Mouse (Mus musculus) embryonic facial prominence, embryonic 10.5 days (tissue): ENCODE measurements around the gene Wnk2. TPM values are rescaled to one million over a fixed set of nuclear protein-coding genes. Genes with fewer than 3 reads are reported as not detected.

Experiments
- DNase-seq: peaks from one replicate; pipeline ENCODE4 v3.0.0-alpha.2; 2017; ENCODE audit warnings: low spot score
- H3K27ac ChIP-seq: fragments of 300-500 bp; sonication (generic); replicated peaks from 2 replicates; pipeline ENCODE4 v1.5.1; 2016; ENCODE audit warnings: mild to moderate bottlenecking
- H3K27me3 ChIP-seq: fragments of 300-500 bp; sonication (generic); replicated peaks from 2 replicates; pipeline ENCODE4 v1.6.1; 2016; ENCODE audit warnings: low read depth, mild to moderate bottlenecking; ENCODE audit not compliant: poor library complexity, severe bottlenecking
- H3K36me3 ChIP-seq: fragments of 300-500 bp; sonication (generic); replicated peaks from 2 replicates; pipeline ENCODE4 v1.6.1; 2016; ENCODE audit warnings: mild to moderate bottlenecking, moderate library complexity
- H3K4me1 ChIP-seq: fragments of 300-500 bp; sonication (generic); 2 replicates; pipeline ENCODE4 v1.6.1; 2016
- H3K4me3 ChIP-seq: fragments of 300-500 bp; sonication (generic); 2 replicates; pipeline ENCODE4 v1.5.1; 2016; ENCODE audit warnings: mild to moderate bottlenecking, moderate library complexity
- H3K9me3 ChIP-seq: fragments of 300-500 bp; sonication (generic); 2 replicates; pipeline ENCODE4 v1.6.1; 2016; ENCODE audit warnings: mild to moderate bottlenecking
- WGBS: fragments of 180-500 bp; shearing (Covaris S2); methylation state at CpG from one replicate; pipeline ENCODE4 v1.1.7; 2016; 5-methylcytosine and 5-hydroxymethylcytosine counted together
- polyA plus RNA-seq: library from polyadenylated mRNA; unstranded; fragments of >200 nt; fragmentation: Nextera tagmentation; extraction: Ambion mirVana; gene quantifications from 2 replicates; pipeline ENCODE4 v1.2.1, GENCODE M21; 2016

The Wnk2 gene
- polyA plus RNA-seq, 1 experiment from 2014 or later = 2.8 TPM

DNA sequence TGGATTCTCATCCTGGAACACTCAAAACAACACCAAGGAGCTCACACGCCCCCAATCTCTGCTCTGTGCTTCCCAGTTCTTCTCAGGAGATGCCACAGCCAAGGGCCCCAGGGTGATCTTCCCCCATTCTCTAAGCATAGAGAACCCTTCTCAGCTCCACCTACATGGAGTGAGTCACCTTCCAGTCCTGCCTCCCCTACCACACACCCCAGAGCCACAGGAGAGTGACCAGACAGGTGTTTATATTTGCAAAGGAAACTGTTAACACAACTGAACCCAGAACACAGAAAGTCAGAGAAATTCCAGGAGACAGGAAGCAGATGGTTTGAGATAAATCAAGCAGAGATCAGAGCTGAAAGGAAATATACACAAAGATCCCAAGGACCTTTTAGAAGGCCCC, 43.9 kb downstream of the Wnk2 start:
- Histone ChIP-seq H3K27ac (no peak overlapping the region), H3K4me3 (no peak overlapping the region), H3K9me3 (peaks cover 3% of the 10 kb centered on the region; the same call in 1 of the 2 replicates), H3K27me3 (no peaks in the 10 kb centered on the region), H3K4me1 (peaks cover 12% of the 10 kb centered on the region; the same call in 1 of the 2 replicates), H3K36me3 (peaks cover 15% of the 10 kb centered on the region; the same call in 1 of the 2 replicates)
- DNase-seq = no peak
- 78% methylated on average over 1 of the region's 1 CpGs for WGBS

DNA sequence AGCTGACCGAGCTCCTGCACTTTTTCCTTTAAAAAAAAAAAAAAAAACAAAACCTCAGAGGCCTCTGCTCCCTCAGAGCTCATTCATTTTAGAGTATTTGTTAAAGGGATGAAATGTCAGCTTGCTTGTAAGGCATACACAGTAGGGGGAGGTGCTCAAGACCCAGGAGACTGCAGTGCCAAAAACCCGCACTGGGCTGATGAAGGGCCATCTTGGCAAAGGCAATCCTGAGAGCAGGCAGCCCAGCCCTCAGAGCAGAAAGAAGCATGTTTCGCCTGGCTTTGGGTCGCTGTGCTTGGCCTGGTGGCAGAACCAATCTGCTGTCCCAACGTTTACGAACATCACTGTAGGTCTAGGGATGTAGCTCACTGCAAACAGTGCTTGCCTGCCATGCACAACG, 44.6 kb downstream of the Wnk2 start:
- H3K27me3 ChIP-seq = no peaks in the 10 kb centered on the region
- no peak for DNase-seq
- peaks cover 15% of the 10 kb centered on the region; the same call in 1 of the 2 replicates for H3K36me3 ChIP-seq
- 85% methylated on average over 7 of the region's 7 CpGs for WGBS
- no peak overlapping the region for H3K27ac ChIP-seq
- H3K4me3 ChIP-seq = no peak overlapping the region
- H3K4me1 ChIP-seq = peaks cover 12% of the 10 kb centered on the region; the same call in 1 of the 2 replicates
- peaks cover 3% of the 10 kb centered on the region; the same call in 1 of the 2 replicates for H3K9me3 ChIP-seq

DNA sequence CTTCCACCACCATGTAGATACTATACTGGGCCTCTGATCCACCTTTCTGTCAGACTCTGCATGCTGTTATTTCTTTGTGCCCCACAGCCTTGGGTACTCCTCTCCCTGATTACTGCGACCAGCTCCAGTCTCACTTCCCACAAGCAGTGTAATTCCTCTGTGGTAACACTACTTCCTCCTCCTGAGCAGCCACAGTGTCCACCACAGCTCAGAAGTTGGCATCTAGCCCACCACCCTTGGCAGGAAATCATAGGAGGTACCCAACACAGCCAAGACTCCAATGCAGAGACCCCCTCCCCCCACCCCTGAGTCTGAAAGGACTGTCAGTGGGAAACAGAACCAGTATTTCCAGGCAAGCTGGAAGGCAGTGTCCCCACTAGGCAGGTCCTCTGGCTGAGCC, 47.4 kb downstream of the Wnk2 start:
- peaks cover 12% of the 10 kb centered on the region; the same call in 1 of the 2 replicates for H3K4me1 ChIP-seq
- peaks cover 12% of the 10 kb centered on the region; the same call in 1 of the 2 replicates for H3K36me3 ChIP-seq
- H3K27ac ChIP-seq = no peak overlapping the region
- H3K4me3 ChIP-seq = no peak overlapping the region
- 76% methylated on average over 1 of the region's 1 CpGs for whole genome bisulfite sequencing
- H3K9me3 ChIP-seq = no peaks in the 10 kb centered on the region
- no peaks in the 10 kb centered on the region for H3K27me3 ChIP-seq
- no peak for DNase-seq

DNA sequence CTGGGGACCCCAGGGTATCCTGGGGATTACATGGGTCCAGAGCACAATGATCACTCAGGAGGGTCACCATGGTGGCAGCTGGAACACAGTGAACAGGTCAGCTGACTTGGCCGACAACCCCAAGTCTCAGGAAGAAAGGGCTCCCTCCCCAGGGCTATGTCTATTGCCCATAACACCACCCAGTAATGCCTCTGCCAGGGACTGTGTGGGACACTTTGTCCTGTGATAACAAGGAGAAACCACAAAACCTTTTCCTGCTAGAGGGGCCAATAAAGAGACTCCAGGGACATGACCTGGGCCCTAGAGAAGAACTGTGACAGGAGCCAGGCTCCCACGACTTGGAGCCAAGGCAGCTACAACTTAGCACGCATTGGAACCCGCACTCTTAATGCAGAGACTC, 51.0 kb downstream of the Wnk2 start:
- Histone ChIP-seq H3K27me3 (no peaks in the 10 kb centered on the region), H3K27ac (no peak overlapping the region), H3K36me3 (peaks cover 38% of the 10 kb centered on the region), H3K9me3 (no peaks in the 10 kb centered on the region), H3K4me1 (0 out of 2 replicates have a peak, but pooled peaks cover 2% of the 10 kb centered on the region), H3K4me3 (no peak overlapping the region)
- DNase-seq = no peak
- WGBS = 78% methylated on average over 4 of the region's 4 CpGs

DNA sequence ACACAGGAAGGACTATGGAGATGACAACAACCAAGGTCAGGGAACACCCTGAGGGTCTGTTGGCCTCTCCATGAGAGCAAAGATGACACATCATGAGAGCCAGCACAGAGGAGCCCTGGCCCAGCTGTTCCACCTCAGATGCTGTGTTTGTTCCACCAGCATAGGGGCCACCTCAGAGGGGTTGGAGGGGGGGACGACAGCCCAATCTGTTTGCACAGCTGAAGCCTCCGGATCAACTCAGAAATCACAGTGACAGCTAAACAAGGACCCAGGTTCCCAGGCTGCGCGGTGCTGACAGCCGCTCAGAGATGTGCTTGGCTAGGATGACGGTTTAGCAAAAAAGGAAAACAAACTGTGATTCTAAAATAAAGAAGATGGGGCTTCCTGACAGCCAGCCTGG, 53.1 kb downstream of the Wnk2 start:
- 79% methylated on average over 6 of the region's 6 CpGs for WGBS
- Histone ChIP-seq H3K27me3 (no peaks in the 10 kb centered on the region), H3K36me3 (peaks cover 46% of the 10 kb centered on the region), H3K4me3 (no peak overlapping the region), H3K27ac (no peak overlapping the region), H3K9me3 (no peaks in the 10 kb centered on the region), H3K4me1 (0 out of 2 replicates have a peak, but pooled peaks cover 2% of the 10 kb centered on the region)
- DNase-seq = no peak

DNA sequence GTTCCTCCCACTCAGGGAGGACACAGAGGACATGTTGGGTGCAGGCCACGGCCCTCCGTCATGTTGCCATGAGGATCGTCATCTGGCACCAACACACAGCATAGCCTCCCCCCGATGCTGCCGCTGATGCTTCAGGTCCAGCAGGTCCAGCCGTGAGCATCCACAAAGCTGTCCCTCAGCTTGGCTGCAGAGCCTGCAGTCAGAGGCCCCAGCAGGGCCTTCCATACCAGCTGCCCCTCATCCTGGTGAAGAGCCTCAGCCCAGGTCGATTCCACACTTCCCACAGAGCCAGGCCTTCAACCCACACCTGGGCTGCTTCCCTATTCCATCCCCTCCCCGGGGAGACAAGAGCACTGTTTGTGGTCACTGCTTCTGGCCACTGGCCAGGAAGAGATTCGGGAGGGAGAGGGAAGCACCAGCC, 54.3 kb downstream of the Wnk2 start:
- 78% methylated on average over 9 of the region's 9 CpGs for WGBS
- Histone ChIP-seq H3K27ac (no peak overlapping the region), H3K27me3 (no peaks in the 10 kb centered on the region), H3K9me3 (no peaks in the 10 kb centered on the region), H3K4me1 (0 out of 2 replicates have a peak, but pooled peaks cover 2% of the 10 kb centered on the region), H3K36me3 (peaks cover 49% of the 10 kb centered on the region), H3K4me3 (no peak overlapping the region)
- DNase-seq = no peak

DNA sequence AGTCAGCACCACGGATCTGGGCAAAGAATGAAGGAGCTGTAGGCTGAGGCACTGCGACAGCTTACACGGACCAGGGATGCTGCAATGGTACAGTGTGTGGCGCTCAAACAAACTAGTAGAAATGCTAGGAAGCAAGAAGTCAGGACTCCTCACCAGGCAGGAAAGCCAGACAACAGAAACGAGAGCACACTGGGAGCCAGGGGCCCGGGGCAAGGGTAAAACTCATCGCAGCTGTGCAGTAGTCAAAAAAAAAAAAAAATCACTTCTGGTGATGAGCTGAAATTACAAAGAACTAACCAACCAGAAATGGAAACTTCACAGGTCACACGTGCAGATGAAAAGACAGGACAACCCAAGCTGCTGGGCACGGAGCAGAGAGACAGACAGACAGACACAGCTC, 55.2 kb downstream of the Wnk2 start:
- Histone ChIP-seq H3K4me3 (no peak overlapping the region), H3K27ac (no peak overlapping the region), H3K36me3 (peaks cover 49% of the 10 kb centered on the region), H3K4me1 (0 out of 2 replicates have a peak, but pooled peaks cover 2% of the 10 kb centered on the region), H3K27me3 (no peaks in the 10 kb centered on the region), H3K9me3 (no peaks in the 10 kb centered on the region)
- DNase-seq = no peak
- 82% methylated on average over 9 of the region's 9 CpGs for WGBS

DNA sequence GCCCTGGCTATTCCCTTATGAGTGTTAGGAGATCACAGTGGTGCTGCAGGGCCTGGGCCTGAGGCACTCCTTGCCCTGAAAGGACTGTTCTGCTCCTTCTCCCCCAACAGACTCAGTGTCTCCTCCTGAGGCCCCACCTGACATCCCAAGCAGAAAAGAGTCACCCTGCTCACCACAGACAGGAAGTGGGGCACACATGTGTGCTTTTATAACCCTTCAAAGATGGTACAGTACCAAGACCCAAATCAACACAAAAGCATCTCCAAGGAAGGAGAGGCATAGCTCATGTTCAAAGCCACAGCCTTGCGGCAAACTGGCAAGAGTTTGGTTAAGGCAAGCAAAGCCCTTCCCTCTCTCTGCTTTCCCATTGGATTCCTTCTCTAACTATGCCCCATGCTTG, 57.6 kb downstream of the Wnk2 start:
- Histone ChIP-seq H3K4me3 (no peak overlapping the region), H3K36me3 (peaks cover 43% of the 10 kb centered on the region), H3K9me3 (no peaks in the 10 kb centered on the region), H3K27me3 (no peaks in the 10 kb centered on the region), H3K27ac (no peak overlapping the region), H3K4me1 (0 out of 2 replicates have a peak, but pooled peaks cover 2% of the 10 kb centered on the region)
- DNase-seq = no peak
- WGBS = 100% methylated on average over 1 of the region's 1 CpGs

DNA sequence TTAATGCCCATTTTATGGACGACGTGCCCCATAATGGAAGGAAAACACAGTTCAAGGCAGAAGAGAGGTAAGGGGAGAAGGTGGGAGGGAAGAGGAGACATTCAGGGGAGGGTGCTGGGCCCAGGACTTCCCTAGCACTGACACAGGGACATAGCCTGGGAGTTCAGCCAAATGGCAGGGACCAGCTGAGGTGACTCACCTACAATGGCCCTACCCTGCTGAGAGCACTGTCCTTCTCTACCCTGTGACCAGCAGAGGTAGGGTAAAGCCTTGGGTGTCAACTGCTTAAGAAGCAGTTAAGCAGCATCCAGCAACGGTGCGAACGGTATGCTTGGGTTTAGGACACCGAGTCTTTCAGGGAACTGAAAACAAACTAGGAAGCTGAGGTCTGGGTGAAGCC, 58.9 kb downstream of the Wnk2 start:
- H3K4me1 ChIP-seq = peaks cover 7% of the 10 kb centered on the region; the same call in 1 of the 2 replicates
- WGBS = 93% methylated on average over 6 of the region's 6 CpGs
- H3K27ac ChIP-seq = no peak overlapping the region
- no peaks in the 10 kb centered on the region for H3K9me3 ChIP-seq
- DNase-seq = no peak
- no peak overlapping the region for H3K4me3 ChIP-seq
- no peaks in the 10 kb centered on the region for H3K27me3 ChIP-seq
- peaks cover 36% of the 10 kb centered on the region for H3K36me3 ChIP-seq

DNA sequence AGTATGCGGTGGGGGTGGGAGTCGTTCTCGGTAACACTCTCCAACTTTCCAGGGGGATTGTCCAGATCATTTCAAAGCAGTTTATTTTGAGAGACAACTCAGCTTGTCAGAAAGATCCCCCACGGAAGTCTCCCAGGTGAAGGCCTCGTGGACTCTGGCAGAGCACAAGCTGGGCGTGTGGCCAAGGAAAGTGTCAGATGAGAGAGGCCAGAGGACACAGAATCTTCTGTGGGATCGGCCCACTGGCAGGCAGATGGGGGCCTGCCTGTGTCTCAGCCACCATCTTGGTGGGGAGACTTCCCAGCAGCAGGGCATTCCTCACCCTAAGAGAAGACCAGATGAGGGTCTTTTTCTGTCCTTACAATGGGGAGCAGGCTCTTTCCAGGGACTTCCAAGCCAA, 60.4 kb downstream of the Wnk2 start:
- no peaks in the 10 kb centered on the region for H3K9me3 ChIP-seq
- 91% methylated on average over 7 of the region's 7 CpGs for WGBS
- no peaks in the 10 kb centered on the region for H3K27me3 ChIP-seq
- no peak for DNase-seq
- peaks cover 5% of the 10 kb centered on the region for H3K4me1 ChIP-seq
- no peak overlapping the region for H3K27ac ChIP-seq
- H3K36me3 ChIP-seq = peaks cover 27% of the 10 kb centered on the region
- no peak overlapping the region for H3K4me3 ChIP-seq

DNA sequence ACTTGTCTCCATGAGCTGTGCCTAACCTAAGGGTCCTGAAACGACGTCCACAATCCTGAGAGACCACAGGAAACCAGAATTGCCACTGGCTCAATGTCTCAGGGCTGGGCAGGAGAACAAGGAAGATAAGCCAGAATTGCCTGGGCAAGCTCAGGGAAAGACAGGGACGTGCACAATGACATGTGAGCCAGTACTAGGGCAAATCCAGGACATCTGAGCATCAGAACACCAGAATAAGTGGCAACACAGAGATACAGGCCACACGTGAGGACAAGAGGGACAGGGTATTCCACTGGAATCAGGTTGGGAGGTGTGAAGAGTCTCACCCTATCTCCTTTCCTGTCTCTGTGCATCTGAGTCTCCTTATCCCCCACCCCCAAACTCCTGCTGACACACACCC, 61.4 kb downstream of the Wnk2 start:
- no peak for DNase-seq
- Histone ChIP-seq H3K4me1 (peaks cover 5% of the 10 kb centered on the region), H3K4me3 (no peak overlapping the region), H3K27me3 (no peaks in the 10 kb centered on the region), H3K9me3 (no peaks in the 10 kb centered on the region), H3K36me3 (peaks cover 17% of the 10 kb centered on the region), H3K27ac (no peak overlapping the region; the same call in 1 of the 2 replicates)
- 83% methylated on average over 4 of the region's 4 CpGs for WGBS

DNA sequence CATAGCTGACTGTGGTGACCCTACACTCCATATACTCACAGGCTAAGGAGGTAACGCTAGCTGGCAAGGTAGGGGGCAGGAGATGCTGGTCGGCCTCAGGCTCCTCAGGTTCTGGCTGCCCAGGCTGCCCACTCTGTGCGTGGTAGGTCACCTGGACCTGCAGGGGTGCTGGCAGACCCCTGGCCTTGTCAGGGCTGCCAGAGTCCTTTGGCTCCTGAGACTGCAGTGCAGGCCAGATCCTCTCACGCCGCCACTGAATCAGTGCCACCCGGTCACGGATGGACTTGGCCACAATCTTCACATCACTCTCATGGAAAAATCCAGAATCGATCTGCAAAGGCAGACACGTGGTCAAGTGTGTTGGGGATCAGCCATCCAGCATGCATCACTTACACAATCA, 62.6 kb downstream of the Wnk2 start:
- 92% methylated on average over 9 of the region's 9 CpGs for WGBS
- peaks cover 9% of the 10 kb centered on the region for H3K36me3 ChIP-seq
- peaks cover 5% of the 10 kb centered on the region for H3K4me1 ChIP-seq
- no peak overlapping the region for H3K27ac ChIP-seq
- no peaks in the 10 kb centered on the region for H3K27me3 ChIP-seq
- no peak for DNase-seq
- H3K4me3 ChIP-seq = no peak overlapping the region
- no peaks in the 10 kb centered on the region for H3K9me3 ChIP-seq

DNA sequence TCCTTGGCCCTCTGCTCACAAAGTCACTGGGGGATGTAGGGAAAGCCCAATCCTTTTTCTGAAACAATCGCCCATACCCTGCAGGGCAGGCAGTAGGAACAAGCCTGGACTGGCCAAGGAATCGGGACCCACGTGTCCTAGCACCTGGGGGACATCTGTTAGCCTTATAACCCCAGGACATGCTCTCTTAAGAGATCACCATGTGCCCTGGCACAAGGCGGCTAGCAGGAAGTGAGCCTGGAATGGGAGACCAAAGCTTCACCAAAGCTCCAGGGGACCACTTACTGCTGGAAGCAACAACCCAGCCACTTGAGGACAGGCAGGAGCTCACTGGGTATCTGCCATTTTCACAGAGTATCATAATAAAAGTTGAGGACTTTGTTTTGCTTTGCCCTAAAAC, 63.0 kb downstream of the Wnk2 start:
- H3K36me3 ChIP-seq = peaks cover 5% of the 10 kb centered on the region; the same call in 1 of the 2 replicates
- no peak overlapping the region for H3K27ac ChIP-seq
- H3K4me1 ChIP-seq = peaks cover 5% of the 10 kb centered on the region
- 76% methylated on average over 4 of the region's 4 CpGs for WGBS
- no peaks in the 10 kb centered on the region for H3K27me3 ChIP-seq
- H3K4me3 ChIP-seq = no peak overlapping the region
- no peak for DNase-seq
- H3K9me3 ChIP-seq = no peaks in the 10 kb centered on the region
